Mouse (Mus musculus) spleen, adult 2 months (tissue): ENCODE data around the gene Gbgt1. TPM values are rescaled to one million over a fixed set of nuclear protein-coding genes. Genes with fewer than 3 reads are reported as not detected.

Source experiments
- DNase-seq, 2 experiments: peaks; one replicate each; pipeline versions ENCODE4 v3.0.0 to v3.0.0-alpha.2; 2012 to 2021; ENCODE audit warnings: low spot score in 2 of 2, low read depth in 1 of 2
- H3K27ac ChIP-seq: fragments of 200-500 bp; 2 replicates; pipeline ENCODE4 v1.5.1; 2012; ENCODE audit warnings: low read length, inconsistent platforms; ENCODE audit not compliant: insufficient read depth
- H3K27me3 ChIP-seq: fragments of 200-500 bp; 2 replicates; pipeline ENCODE4 v1.6.1; 2012; ENCODE audit warnings: mild to moderate bottlenecking, moderate library complexity, low read length, inconsistent platforms; ENCODE audit not compliant: control insufficient read depth, insufficient read depth
- H3K36me3 ChIP-seq: fragments of 200-500 bp; 2 replicates; pipeline ENCODE4 v1.6.1; 2012; ENCODE audit warnings: mild to moderate bottlenecking, low read length, inconsistent platforms; ENCODE audit not compliant: control insufficient read depth, insufficient read depth
- H3K4me1 ChIP-seq: fragments of 200-500 bp; 2 replicates; pipeline ENCODE4 v1.6.1; 2011; ENCODE audit warnings: inconsistent platforms; ENCODE audit not compliant: control insufficient read depth, insufficient read depth, insufficient read length
- H3K4me3 ChIP-seq: fragments of 200-500 bp; 2 replicates; pipeline ENCODE4 v1.5.1; 2011; ENCODE audit warnings: mild to moderate bottlenecking, inconsistent platforms; ENCODE audit not compliant: insufficient read depth, insufficient read length; ENCODE audit errors: extremely low read depth
- CTCF ChIP-seq: fragments of 200-500 bp; IDR thresholded peaks from 2 replicates; pipeline ENCODE4 v1.5.1; 2011; ENCODE audit warnings: mild to moderate bottlenecking, inconsistent platforms; ENCODE audit not compliant: insufficient read depth, insufficient read length, insufficient replicate concordance; ENCODE audit errors: extremely low read depth
- POLR2A ChIP-seq: fragments of 200-500 bp; IDR thresholded peaks from 2 replicates; pipeline ENCODE4 v1.6.1; 2011; ENCODE audit warnings: low read depth, low read length, inconsistent platforms
- WGBS: fragments of 180-500 bp; shearing (Covaris S2); methylation state at CpG from one replicate; pipeline ENCODE4 v1.1.7; 2018; 5-methylcytosine and 5-hydroxymethylcytosine counted together
- polyA plus RNA-seq: library from polyadenylated mRNA; depleted of rRNA; stranded (reverse); fragments of >200 nt; gene quantifications from 2 replicates; pipeline ENCODE4 v1.2.3, GENCODE M21; 2012

The Gbgt1 gene
- polyA plus RNA-seq, 1 experiment: 3.7 TPM

GRCm38 (mm10) chr2:28539949-28540348 is 43.3 kb downstream of the Gbgt1 start:
- H3K36me3 ChIP-seq: peaks cover 14% of the 10 kb centered on the region
- TF ChIP-seq CTCF: no peak
- TF ChIP-seq POLR2A: no peak; the same call in 1 of the 2 replicates
- H3K27me3 ChIP-seq: no peaks in the 10 kb centered on the region
- peaks cover 49% of the 10 kb centered on the region for H3K4me1 ChIP-seq
- peak overlapping the region; percentile 78 for H3K27ac ChIP-seq
- no peak overlapping the region for H3K4me3 ChIP-seq
- peak; percentile 75 to 81 for DNase-seq
- WGBS: 14% methylated on average over 2 of the region's 2 CpGs

GRCm38 (mm10) chr2:28540587-28541227 is 44.0 kb downstream of the Gbgt1 start:
- no peak for TF ChIP-seq CTCF
- TF ChIP-seq POLR2A: no peak
- H3K27me3 ChIP-seq: no peaks in the 10 kb centered on the region
- no peak for DNase-seq
- H3K27ac ChIP-seq: peak overlapping the region; percentile 78
- H3K4me1 ChIP-seq: peaks cover 44% of the 10 kb centered on the region
- no peak overlapping the region for H3K4me3 ChIP-seq
- WGBS: 74% methylated on average over 8 of the region's 8 CpGs
- peaks cover 19% of the 10 kb centered on the region for H3K36me3 ChIP-seq

GRCm38 (mm10) chr2:28543894-28544293 is 47.2 kb downstream of the Gbgt1 start:
- Histone ChIP-seq H3K36me3 (peaks cover 26% of the 10 kb centered on the region), H3K27ac (no peak overlapping the region), H3K4me1 (peaks cover 19% of the 10 kb centered on the region), H3K27me3 (no peaks in the 10 kb centered on the region), H3K4me3 (no peak overlapping the region)
- 92% methylated on average over 8 of the region's 8 CpGs for WGBS
- no peak for TF ChIP-seq POLR2A
- DNase-seq: no peak

- no peak for DNase-seq
- no peaks in the 10 kb centered on the region for H3K27me3 ChIP-seq
- no peaks in the 10 kb centered on the region; the same call in 1 of the 2 replicates for H3K4me1 ChIP-seq
- no peak overlapping the region for H3K4me3 ChIP-seq
- TF ChIP-seq CTCF (no peak), POLR2A (no peak)
- H3K27ac ChIP-seq: no peak overlapping the region
- peaks cover 42% of the 10 kb centered on the region for H3K36me3 ChIP-seq
Measured at GRCm38 (mm10) chr2:28545976-28546375, 49.3 kb downstream of the Gbgt1 start.

- H3K4me3 ChIP-seq: no peak overlapping the region
- no peaks in the 10 kb centered on the region for H3K27me3 ChIP-seq
- no peak overlapping the region for H3K27ac ChIP-seq
- H3K4me1 ChIP-seq: no peaks in the 10 kb centered on the region; the same call in 1 of the 2 replicates
- TF ChIP-seq CTCF (no peak), POLR2A (no peak)
- DNase-seq: no peak
- WGBS: 87% methylated on average over 6 of the region's 6 CpGs
- peaks cover 43% of the 10 kb centered on the region for H3K36me3 ChIP-seq
Measured at GRCm38 (mm10) chr2:28546560-28546959, 49.9 kb downstream of the Gbgt1 start.

- TF ChIP-seq POLR2A (no peak), CTCF (peak; percentile 96; the same call in 1 of the 2 replicates)
- peaks cover 48% of the 10 kb centered on the region for H3K36me3 ChIP-seq
- H3K4me3 ChIP-seq: no peak overlapping the region
- no peak overlapping the region for H3K27ac ChIP-seq
- H3K27me3 ChIP-seq: no peaks in the 10 kb centered on the region
- DNase-seq: peak; percentile 75 to 87
- 56% methylated on average over 11 of the region's 11 CpGs for WGBS
- no peaks in the 10 kb centered on the region; the same call in 1 of the 2 replicates for H3K4me1 ChIP-seq
Measured at GRCm38 (mm10) chr2:28547237-28548172, 50.8 kb downstream of the Gbgt1 start.

GRCm38 (mm10) chr2:28549157-28549556 is 52.5 kb downstream of the Gbgt1 start:
- Histone ChIP-seq H3K4me3 (no peak overlapping the region), H3K36me3 (peaks cover 40% of the 10 kb centered on the region), H3K27ac (no peak overlapping the region), H3K4me1 (no peaks in the 10 kb centered on the region; the same call in 1 of the 2 replicates), H3K27me3 (no peaks in the 10 kb centered on the region)
- no peak for TF ChIP-seq CTCF
- no peak for TF ChIP-seq POLR2A
- no peak for DNase-seq
- WGBS: 90% methylated on average over 13 of the region's 13 CpGs
